Comparison of ENCODE assay signal across 10 mouse cellular contexts in the genomic region with DNA sequence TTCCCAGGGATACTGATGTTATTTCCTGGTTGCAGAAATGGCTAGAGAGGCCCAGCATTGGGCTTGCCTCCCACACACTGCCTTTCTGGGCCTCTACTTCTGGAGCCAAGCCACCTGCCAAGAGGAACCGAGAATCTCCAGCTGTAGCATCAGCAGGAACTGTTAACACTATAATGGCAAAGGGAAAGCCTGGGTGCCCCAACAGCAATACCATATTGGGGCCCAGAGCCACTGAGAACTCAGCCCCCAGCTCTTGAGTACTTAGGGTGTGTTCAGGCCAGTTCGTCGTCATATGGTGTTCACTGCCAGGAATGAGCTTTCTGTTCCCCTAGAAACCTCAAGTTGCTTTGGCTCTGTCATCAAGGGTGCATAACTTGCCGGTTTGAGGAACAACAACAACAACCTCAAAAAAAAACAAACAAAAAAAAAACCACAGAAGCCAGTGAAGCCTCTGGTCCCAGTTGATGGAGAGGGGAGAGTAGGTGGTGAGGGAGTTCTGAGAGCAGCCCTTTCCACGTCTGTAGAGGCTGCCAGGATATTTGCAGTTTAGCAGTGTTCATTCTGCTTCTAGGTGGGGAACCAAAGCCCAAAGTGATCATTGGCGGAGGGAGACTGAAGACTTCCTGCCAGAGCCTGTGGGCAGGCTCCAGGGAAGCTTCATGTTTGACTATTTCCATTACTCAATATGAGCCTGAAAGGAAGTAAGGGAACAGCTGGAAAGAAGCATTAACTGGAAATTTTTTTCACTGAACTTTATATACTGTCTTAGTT. TPM values are rescaled to one million over a fixed set of nuclear protein-coding genes. Genes with fewer than 3 reads are reported as not detected.
A peak's percentile ranks its signal among the peaks of the same experiment; 100 is the strongest.
DNase-seq lines count a peak whose midpoint lies in the region; ATAC-seq and TF ChIP-seq lines count a peak whose summit lies in the region.
"Had no signal": no experiment of that assay in that cellular context is flagged by ENCODE, and none has a peak within 500 bp of the region (broad histone marks: within the 10 kb centered on the region; RNA-seq: fewer than 3 reads in every experiment).

No protein-coding gene starts in this region.

- H3K9me3 ChIP-seq in heart, embryonic 11.5 days (replicated peaks; ENCODE audit: control insufficient read depth, low read length), result no peaks in the 10 kb centered on the region
- H3K9me3 ChIP-seq: liver, embryonic 13.5 days had no signal

- H3K4me3 ChIP-seq in heart, embryonic 11.5 days (ENCODE audit: low read depth, low read length), result no peak overlapping the region
- no peak overlapping the region for H3K4me3 ChIP-seq in liver, adult 2 months (ENCODE audit: insufficient read depth, low read depth, low read length)
- H3K4me3 ChIP-seq: liver, embryonic 13.5 days had no signal

- H3K36me3 ChIP-seq in heart, embryonic 11.5 days (ENCODE audit: control insufficient read depth, insufficient read depth, low read length), result peaks cover 9% of the 10 kb centered on the region
- H3K36me3 ChIP-seq in liver, adult 2 months (ENCODE audit: control insufficient read depth, insufficient read depth, low read length), result peaks cover under 1% of the 10 kb centered on the region; the same call in 1 of the 2 replicates

- WGBS in heart, embryonic 11.5 days (ENCODE audit: insufficient replicate concordance), result 72% methylated on average over 6 of the region's 6 CpGs
- WGBS in liver, adult 2 months, result 74% methylated on average over 6 of the region's 6 CpGs

- ATAC-seq in heart, embryonic 11.5 days (replicated peaks; ENCODE audit: insufficient number of reproducible peaks, low FRiP score, low TSS enrichment), result no peak

- H3K4me2 ChIP-seq in heart, embryonic 11.5 days, result no peak overlapping the region
- H3K4me2 ChIP-seq: liver, embryonic 13.5 days had no signal

- intact Hi-C loops in gastrocnemius, postnatal 36 days (cut with DNase I), result no loop called here

- DNase-seq in heart, adult 11 months, result peak; percentile 98
- peak; percentile 33 for DNase-seq in liver, adult 2 months (ENCODE audit: extremely low read depth, low read depth, low spot score)
- DNase-seq in liver, result no peak
- peak; percentile 17 to 29 for DNase-seq in gastrocnemius, postnatal 36 days
- peak; percentile 40 for DNase-seq in lung, postnatal 36 days
- no peak for DNase-seq in adrenal gland, postnatal 25 days
- no peak for DNase-seq in thymus, postnatal 10 days (ENCODE audit: low spot score in 2 of 2)
- DNase-seq: cerebellum, adult 11 months; liver, embryonic 13.5 days had no signal

- TF ChIP-seq POLR2A in liver, adult 2 months (IDR thresholded peaks at IDR 0.05; ENCODE audit: extremely low read depth, insufficient read depth, low read length), result no peak

- H3K79me2 ChIP-seq in liver, adult 2 months (ENCODE audit: control insufficient read depth, insufficient read depth, low read length), result no peaks in the 10 kb centered on the region

- H3K27ac ChIP-seq in heart, embryonic 11.5 days (ENCODE audit: low read depth, low read length), result no peak overlapping the region
- peak overlapping the region; percentile 19; the same call in 1 of the 2 replicates for H3K27ac ChIP-seq in liver, adult 2 months (replicated peaks; ENCODE audit: insufficient read depth, low read depth, low read length)
- H3K27ac ChIP-seq: liver, embryonic 13.5 days had no signal

- H3K27me3 ChIP-seq in heart, embryonic 11.5 days (ENCODE audit: control insufficient read depth, insufficient read depth, low read length), result no peaks in the 10 kb centered on the region
- no peaks in the 10 kb centered on the region for H3K27me3 ChIP-seq in liver, adult 2 months (ENCODE audit: control insufficient read depth, insufficient read depth, low read length)
- H3K27me3 ChIP-seq: liver, embryonic 13.5 days had no signal

- no peak for TF ChIP-seq CTCF in liver, adult 2 months (IDR thresholded peaks at IDR 0.05; ENCODE audit: low read depth, low read length)

- H3K4me1 ChIP-seq in heart, embryonic 11.5 days (ENCODE audit: control insufficient read depth, insufficient read depth, low read length), result no peaks in the 10 kb centered on the region
- no peaks in the 10 kb centered on the region for H3K4me1 ChIP-seq in liver, adult 2 months (ENCODE audit: control insufficient read depth, insufficient read depth, low read length)
- H3K4me1 ChIP-seq: liver, embryonic 13.5 days had no signal

- no peak overlapping the region for H3K9ac ChIP-seq in heart, embryonic 11.5 days (ENCODE audit: low read depth, low read length)
- no peak overlapping the region for H3K9ac ChIP-seq in liver, adult 2 months (ENCODE audit: low read depth, low read length)
- H3K9ac ChIP-seq: liver, embryonic 13.5 days had no signal

RNA-seq across cellular contexts. Expression of a gene that starts 26.3 kb away (rescaled TPM):
- polyA plus RNA-seq in heart, embryonic 11.5 days (2014; fragmentation: Nextera tagmentation; extraction: Ambion mirVana), result 12.7 and 14.2 TPM in 2 replicates
- 6.2 and 7.7 TPM in 2 replicates for total RNA-seq in liver, adult 2 months (2014; rRNA removed)
- 6.2 and 13.4 TPM in 2 replicates for polyA plus RNA-seq in liver, adult 2 months (2012; rRNA removed)
- 1 to 10 TPM; 3.0 to 3.2 TPM for total RNA-seq in gastrocnemius, postnatal 36 days (2021)
- 14.9 and 24.7 TPM in 2 replicates for total RNA-seq in adrenal gland, postnatal 25 days (2021)

RNA-seq across cellular contexts. Expression of a gene that starts 38.1 kb away (rescaled TPM):
- polyA plus RNA-seq in heart, embryonic 11.5 days (2014; fragmentation: Nextera tagmentation; extraction: Ambion mirVana), result 4.2 and 5.2 TPM in 2 replicates
- total RNA-seq in liver, adult 2 months (2014; rRNA removed), result 9.1 and 11.9 TPM in 2 replicates
- polyA plus RNA-seq in liver, adult 2 months (2012; rRNA removed), result 16.9 and 20.5 TPM in 2 replicates
- total RNA-seq in gastrocnemius, postnatal 36 days (2021), result 1 to 10 TPM in 1 of 2 experiments, under 1 TPM in 1; 0.82 to 1.5 TPM
- total RNA-seq in adrenal gland, postnatal 25 days (2021), result 16.6 and 19.9 TPM in 2 replicates

Comparison
In these comparisons a context has a peak if more than half of its experiments do, and no peak if none do; other contexts are left out.
1. DNase-seq: peak in heart, adult 11 months (single experiment), liver, adult 2 months (single experiment), gastrocnemius, postnatal 36 days (2 of 2) and lung, postnatal 36 days (single experiment); none in liver (single experiment), adrenal gland, postnatal 25 days (single experiment) and thymus, postnatal 10 days (0 of 2).